Mouse (Mus musculus) spleen, embryonic (tissue): Measurements from ENCODE around the gene Ctla4.

Experiments
- CTCF ChIA-PET: fragments of 350-600 bp; sonication (Branson Sonifier 250); formaldehyde crosslinking; loops from one replicate; lab custom pipeline; 2022; lab: Charles Lee

The Ctla4 gene

DNA sequence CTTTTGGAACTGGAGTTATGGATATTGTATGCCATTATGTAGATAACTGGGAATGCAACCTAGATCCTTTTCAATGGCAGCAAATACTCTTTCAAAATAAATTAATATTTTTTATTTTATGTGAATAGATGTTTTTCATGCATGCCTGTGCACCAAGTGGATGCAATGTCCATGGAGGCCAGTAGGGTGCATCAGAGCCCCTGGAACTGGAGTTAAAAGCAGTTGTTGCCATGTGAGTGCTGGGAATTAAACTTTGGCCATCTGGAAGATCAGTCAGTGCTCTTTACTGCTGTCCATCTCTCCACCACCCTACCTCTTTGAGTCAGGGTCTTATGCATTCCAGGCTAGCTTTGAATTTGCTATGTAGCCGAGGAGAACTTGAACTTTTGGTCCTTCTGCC lies 71.5 kb downstream of the Ctla4 start:
- CTCF ChIA-PET = interaction anchor here (0.5 kb wide), 1 partner anchor 57 kb away, joined by 3 read pairs; no protein-coding TSS in a partner anchor

DNA sequence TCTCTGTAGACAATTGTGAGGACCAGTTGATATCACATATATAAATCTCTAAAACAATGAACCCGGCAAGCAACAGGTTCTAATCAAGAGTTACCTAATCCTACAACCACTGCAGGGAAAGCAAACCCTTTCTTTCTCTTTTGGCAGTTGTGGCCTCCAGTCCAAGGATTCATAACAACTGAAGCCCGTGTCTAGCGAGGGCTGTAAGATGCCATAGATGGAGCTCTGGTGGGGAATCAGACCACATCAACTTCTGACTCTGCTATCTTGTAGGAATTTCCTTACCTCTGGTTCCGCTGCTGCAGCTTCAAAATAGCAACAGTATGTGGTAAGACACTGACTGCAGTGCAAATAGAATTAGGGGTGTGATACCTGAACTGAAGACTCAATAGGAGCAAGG lies 72.4 kb downstream of the Ctla4 start:
- CTCF ChIA-PET = no interaction called here

DNA sequence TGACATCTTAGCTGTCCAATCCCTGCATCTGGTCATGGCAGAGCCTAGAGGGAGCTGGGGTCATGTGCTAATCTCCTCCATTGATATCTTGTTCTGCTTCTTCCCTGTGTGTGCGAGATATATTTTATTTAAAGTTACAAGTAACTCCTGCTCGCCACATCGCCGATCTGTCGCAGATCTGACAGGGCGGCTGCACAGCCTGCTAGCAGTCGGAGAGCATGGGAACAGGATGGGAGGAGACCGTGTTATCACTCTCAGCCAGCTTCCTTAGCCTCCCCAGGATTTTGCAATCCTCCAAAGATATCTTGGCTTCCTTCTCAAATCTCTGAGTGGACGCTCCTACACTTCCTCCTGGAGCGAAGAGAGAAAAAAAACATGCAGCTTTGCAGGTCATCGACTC lies 73.7 kb downstream of the Ctla4 start:
- CTCF ChIA-PET = interaction anchor here (0.5 to 0.7 kb wide), 2 partner anchors 94 to 605 kb away, joined by 3 to 5 read pairs; no protein-coding TSS in a partner anchor

DNA sequence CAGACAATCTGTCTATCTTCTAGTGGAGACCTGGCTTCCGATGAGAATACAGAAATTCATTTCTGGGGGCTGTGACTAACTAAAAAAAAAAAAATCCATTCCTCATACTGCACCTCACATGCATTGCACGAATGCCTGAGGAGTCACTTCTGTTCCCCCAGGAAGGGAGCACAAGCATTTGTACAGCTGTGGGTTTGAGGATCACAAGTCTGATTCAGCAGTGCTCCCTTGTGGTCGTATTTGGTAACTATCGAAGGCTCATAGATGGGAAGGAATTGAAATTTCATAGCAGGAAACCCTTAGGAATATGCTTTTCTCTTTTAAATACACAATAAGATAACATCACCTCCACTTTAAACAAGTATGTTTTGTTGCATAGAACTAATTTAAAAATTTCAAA lies 74.3 kb downstream of the Ctla4 start:
- CTCF ChIA-PET = interaction anchor here (0.7 kb wide), 1 partner anchor 606 kb away, joined by 3 read pairs; no protein-coding TSS in a partner anchor

DNA sequence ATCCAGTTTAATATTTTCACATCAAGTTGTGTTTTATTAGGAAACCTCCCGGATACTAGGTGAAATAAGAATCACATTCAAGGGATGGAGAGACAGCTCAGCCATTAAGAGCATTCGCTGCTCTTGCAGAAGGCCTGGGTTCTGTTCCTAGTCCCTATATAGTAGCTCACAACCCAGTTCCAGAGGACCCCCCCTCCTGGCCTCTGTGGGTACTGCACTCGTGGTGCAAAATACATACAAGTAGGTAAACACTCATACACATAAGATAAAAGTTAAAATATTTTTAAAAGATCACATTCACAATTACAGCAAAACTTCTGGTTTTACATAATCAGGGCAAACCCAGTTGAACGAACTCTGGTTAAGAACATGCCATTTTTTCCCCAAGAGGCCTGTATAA lies 75.3 kb downstream of the Ctla4 start:
- CTCF ChIA-PET = no interaction called here
